Mouse (Mus musculus): ENCODE measurements around the gene Stard3. TPM values are rescaled to one million over a fixed set of nuclear protein-coding genes. Genes with fewer than 3 reads are reported as not detected.

The Stard3 gene
- polyA plus RNA-seq, 1 experiment from 2014 or later: 39.6 TPM

- Histone ChIP-seq H3K4me3 (ENCODE audit: low read depth, low read length) (peak within 1 kb of the TSS; percentile 51), H3K27ac (ENCODE audit: low read depth, low read length) (no peak within 1 kb of the TSS), H3K4me1 (ENCODE audit: control insufficient read depth, insufficient read depth, low read length) (peaks cover 8% of the 10 kb centered on the region; the same call in 1 of the 2 replicates), H3K4me2 (peak within 1 kb of the TSS; percentile 89), H3K27me3 (ENCODE audit: control insufficient read depth, insufficient read depth, low read length) (peaks cover 74% of the 10 kb centered on the region), H3K9me3 (replicated peaks; ENCODE audit: control insufficient read depth, low read length) (no peaks in the 10 kb centered on the region), H3K9ac (ENCODE audit: low read depth, low read length) (peak within 1 kb of the TSS; percentile 70), H3K36me3 (ENCODE audit: control insufficient read depth, insufficient read depth, low read length) (no peaks in the 10 kb centered on the region)
- ATAC-seq (replicated peaks; ENCODE audit: insufficient number of reproducible peaks, low FRiP score, low TSS enrichment): 0 out of 2 replicates have a peak, but pooled peaks have one; percentile 50
- WGBS (ENCODE audit: insufficient replicate concordance): under 1% methylated on average over 51 of the region's 55 CpGs
These were observed 9.8 kb upstream of the Stard3 start, which contains the start of gene Ppp1r1b for GRCm38 (mm10) chr11:98348083-98348961. TSS of gene Ppp1r1b (plus strand) at chr11:98348404.

- Histone ChIP-seq H3K27me3 (ENCODE audit: control insufficient read depth, insufficient read depth, low read length) (peaks cover 83% of the 10 kb centered on the region), H3K4me2 (peak overlapping the region; percentile 89)
- 5% methylated on average over 9 of the region's 9 CpGs for WGBS (ENCODE audit: insufficient replicate concordance)
These were observed 8.9 kb upstream of the Stard3 start for GRCm38 (mm10) chr11:98349308-98349707.

GRCm38 (mm10) chr11:98352272-98352990 is 5.7 kb upstream of the Stard3 start:
- Histone ChIP-seq H3K4me1 (ENCODE audit: control insufficient read depth, insufficient read depth, low read length) (peaks cover 19% of the 10 kb centered on the region), H3K36me3 (ENCODE audit: control insufficient read depth, insufficient read depth, low read length) (no peaks in the 10 kb centered on the region), H3K27ac (ENCODE audit: low read depth, low read length) (no peak overlapping the region), H3K9ac (ENCODE audit: low read depth, low read length) (no peak overlapping the region), H3K9me3 (replicated peaks; ENCODE audit: control insufficient read depth, low read length) (no peaks in the 10 kb centered on the region), H3K4me2 (no peak overlapping the region), H3K4me3 (ENCODE audit: low read depth, low read length) (no peak overlapping the region), H3K27me3 (ENCODE audit: control insufficient read depth, insufficient read depth, low read length) (peaks cover 69% of the 10 kb centered on the region)
- WGBS (ENCODE audit: insufficient replicate concordance): 74% methylated on average over 18 of the region's 18 CpGs
- ATAC-seq (replicated peaks; ENCODE audit: insufficient number of reproducible peaks, low FRiP score, low TSS enrichment): no peak

More at GRCm38 (mm10) chr11:98349308-98349707, 8.9 kb upstream of the Stard3 start:
- H3K9ac ChIP-seq (ENCODE audit: low read depth, low read length): peak overlapping the region; percentile 70; the same call in 1 of the 2 replicates
- peak overlapping the region; percentile 51 for H3K4me3 ChIP-seq (ENCODE audit: low read depth, low read length)
- H3K27ac ChIP-seq (ENCODE audit: low read depth, low read length): no peak overlapping the region
- no peaks in the 10 kb centered on the region for H3K36me3 ChIP-seq (ENCODE audit: control insufficient read depth, insufficient read depth, low read length)
- no peak for ATAC-seq (replicated peaks; ENCODE audit: insufficient number of reproducible peaks, low FRiP score, low TSS enrichment)
- no peaks in the 10 kb centered on the region for H3K9me3 ChIP-seq (replicated peaks; ENCODE audit: control insufficient read depth, low read length)
- H3K4me1 ChIP-seq (ENCODE audit: control insufficient read depth, insufficient read depth, low read length): peaks cover 8% of the 10 kb centered on the region; the same call in 1 of the 2 replicates

- Histone ChIP-seq H3K9ac (ENCODE audit: low read depth, low read length) (no peak overlapping the region), H3K4me3 (ENCODE audit: low read depth, low read length) (no peak overlapping the region), H3K9me3 (replicated peaks; ENCODE audit: control insufficient read depth, low read length) (no peaks in the 10 kb centered on the region), H3K27ac (ENCODE audit: low read depth, low read length) (no peak overlapping the region), H3K4me2 (no peak overlapping the region), H3K27me3 (ENCODE audit: control insufficient read depth, insufficient read depth, low read length) (peaks cover 58% of the 10 kb centered on the region), H3K36me3 (ENCODE audit: control insufficient read depth, insufficient read depth, low read length) (no peaks in the 10 kb centered on the region), H3K4me1 (ENCODE audit: control insufficient read depth, insufficient read depth, low read length) (peaks cover 16% of the 10 kb centered on the region)
- 31% methylated on average over 8 of the region's 8 CpGs for WGBS (ENCODE audit: insufficient replicate concordance)
- ATAC-seq (replicated peaks; ENCODE audit: insufficient number of reproducible peaks, low FRiP score, low TSS enrichment): no peak
These were observed 4.4 kb upstream of the Stard3 start for GRCm38 (mm10) chr11:98353651-98354211.

- WGBS (ENCODE audit: insufficient replicate concordance): 62% methylated on average over 14 of the region's 14 CpGs
- Histone ChIP-seq H3K4me3 (ENCODE audit: low read depth, low read length) (no peak overlapping the region), H3K27ac (ENCODE audit: low read depth, low read length) (no peak overlapping the region), H3K4me1 (ENCODE audit: control insufficient read depth, insufficient read depth, low read length) (peaks cover 22% of the 10 kb centered on the region), H3K9me3 (replicated peaks; ENCODE audit: control insufficient read depth, low read length) (no peaks in the 10 kb centered on the region), H3K9ac (ENCODE audit: low read depth, low read length) (no peak overlapping the region), H3K27me3 (ENCODE audit: control insufficient read depth, insufficient read depth, low read length) (peaks cover 50% of the 10 kb centered on the region), H3K4me2 (no peak overlapping the region), H3K36me3 (ENCODE audit: control insufficient read depth, insufficient read depth, low read length) (no peaks in the 10 kb centered on the region)
- no peak for ATAC-seq (replicated peaks; ENCODE audit: insufficient number of reproducible peaks, low FRiP score, low TSS enrichment)
These were observed 3.7 kb upstream of the Stard3 start for GRCm38 (mm10) chr11:98354445-98354844.

GRCm38 (mm10) chr11:98355732-98356299 is 2.4 kb upstream of the Stard3 start:
- peaks cover 28% of the 10 kb centered on the region for H3K4me1 ChIP-seq (ENCODE audit: control insufficient read depth, insufficient read depth, low read length)
- no peak overlapping the region for H3K4me3 ChIP-seq (ENCODE audit: low read depth, low read length)
- WGBS (ENCODE audit: insufficient replicate concordance): 8% methylated on average over 6 of the region's 6 CpGs
- H3K9me3 ChIP-seq (replicated peaks; ENCODE audit: control insufficient read depth, low read length): no peaks in the 10 kb centered on the region
- no peak for ATAC-seq (replicated peaks; ENCODE audit: insufficient number of reproducible peaks, low FRiP score, low TSS enrichment)
- peaks cover 38% of the 10 kb centered on the region for H3K27me3 ChIP-seq (ENCODE audit: control insufficient read depth, insufficient read depth, low read length)
- no peak overlapping the region for H3K4me2 ChIP-seq
- H3K9ac ChIP-seq (ENCODE audit: low read depth, low read length): no peak overlapping the region
- H3K27ac ChIP-seq (ENCODE audit: low read depth, low read length): no peak overlapping the region
- H3K36me3 ChIP-seq (ENCODE audit: control insufficient read depth, insufficient read depth, low read length): no peaks in the 10 kb centered on the region

GRCm38 (mm10) chr11:98356625-98357394 is 1.4 kb upstream of the Stard3 start:
- H3K4me1 ChIP-seq (ENCODE audit: control insufficient read depth, insufficient read depth, low read length): peaks cover 35% of the 10 kb centered on the region
- H3K36me3 ChIP-seq (ENCODE audit: control insufficient read depth, insufficient read depth, low read length): no peaks in the 10 kb centered on the region
- H3K4me2 ChIP-seq: peak overlapping the region; percentile 80
- H3K9ac ChIP-seq (ENCODE audit: low read depth, low read length): peak overlapping the region; percentile 89; the same call in 1 of the 2 replicates
- H3K27ac ChIP-seq (ENCODE audit: low read depth, low read length): peak overlapping the region; percentile 84
- ATAC-seq (replicated peaks; ENCODE audit: insufficient number of reproducible peaks, low FRiP score, low TSS enrichment): no peak
- H3K4me3 ChIP-seq (ENCODE audit: low read depth, low read length): no peak overlapping the region
- 71% methylated on average over 7 of the region's 7 CpGs for WGBS (ENCODE audit: insufficient replicate concordance)
- peaks cover 29% of the 10 kb centered on the region for H3K27me3 ChIP-seq (ENCODE audit: control insufficient read depth, insufficient read depth, low read length)
- no peaks in the 10 kb centered on the region for H3K9me3 ChIP-seq (replicated peaks; ENCODE audit: control insufficient read depth, low read length)

All from heart, embryonic 11.5 days (tissue).